Mouse (Mus musculus): Measurements from ENCODE around the gene Iars2. TPM values are rescaled to one million over a fixed set of nuclear protein-coding genes. Genes with fewer than 3 reads are reported as not detected.

Iars2 gene
- polyA plus RNA-seq, 1 experiment from 2014 or later, result 27.6 TPM

DNA sequence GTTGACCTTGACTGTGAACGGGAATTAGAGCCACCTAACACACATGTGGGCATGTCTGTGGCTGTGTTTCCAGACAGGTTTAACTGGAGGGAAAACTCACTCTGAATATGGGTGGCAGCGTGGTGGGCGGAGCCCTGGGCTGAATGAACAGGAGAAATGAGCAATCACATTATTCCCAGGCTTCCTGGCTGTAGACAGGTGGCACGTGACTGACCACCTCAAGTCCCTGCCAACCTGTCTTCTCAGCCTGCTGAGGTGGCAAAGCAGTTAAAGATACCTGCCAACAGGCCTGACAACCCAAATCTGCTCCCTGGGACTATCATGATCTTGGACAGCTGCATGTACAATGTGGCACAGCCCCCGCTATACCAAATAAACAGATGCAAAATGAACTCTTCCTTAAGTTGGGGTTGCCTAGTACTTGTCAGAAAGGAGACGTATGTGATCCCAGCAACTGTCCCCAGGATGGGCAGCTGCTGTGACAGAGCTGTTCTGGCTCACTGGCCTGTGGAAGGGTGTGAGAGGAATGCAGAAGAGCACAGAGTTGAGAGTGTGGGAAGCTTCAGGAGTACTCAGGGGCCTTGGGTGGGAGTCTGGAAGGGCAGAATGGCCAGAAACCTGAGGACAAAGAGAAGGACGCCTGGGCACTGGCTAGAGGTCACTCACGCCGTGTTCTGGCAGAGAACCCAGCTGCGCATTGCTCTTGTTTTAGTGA lies 36.4 kb downstream of the Iars2 start:
- no peaks in the 10 kb centered on the region for H3K4me1 ChIP-seq
- no peak overlapping the region for H3K4me3 ChIP-seq
- no peaks in the 10 kb centered on the region for H3K9me3 ChIP-seq
- no peak overlapping the region for H3K9ac ChIP-seq
- no peak for ATAC-seq (ENCODE audit: insufficient number of reproducible peaks, low FRiP score, low TSS enrichment, low read depth)
- peaks cover 76% of the 10 kb centered on the region for H3K36me3 ChIP-seq
- no peak overlapping the region for H3K27ac ChIP-seq
- WGBS, result 92% methylated on average over 10 of the region's 10 CpGs
- no peak overlapping the region for H3K4me2 ChIP-seq
- H3K27me3 ChIP-seq, result no peaks in the 10 kb centered on the region

DNA sequence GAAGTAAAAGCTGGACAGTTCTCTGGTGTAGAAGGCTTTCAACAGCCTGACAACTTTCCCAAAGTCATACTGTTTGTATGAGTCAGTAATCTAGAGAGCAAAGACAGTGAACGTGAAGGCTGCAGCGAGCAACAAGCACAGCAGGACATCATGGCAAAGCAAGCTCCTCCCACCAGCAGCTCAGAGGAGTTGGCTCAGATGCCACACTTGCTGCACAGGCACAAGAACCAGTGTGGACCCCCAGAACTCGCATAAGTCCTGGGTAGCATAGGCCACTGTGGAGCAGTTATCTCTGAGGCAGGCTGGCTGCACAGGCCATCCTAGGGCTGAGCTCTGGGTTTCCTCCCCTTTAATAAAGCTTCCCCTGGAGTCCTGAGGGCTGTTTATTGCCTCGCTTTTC lies 37.9 kb downstream of the Iars2 start:
- Histone ChIP-seq H3K27me3 (no peaks in the 10 kb centered on the region), H3K4me1 (no peaks in the 10 kb centered on the region), H3K36me3 (peaks cover 74% of the 10 kb centered on the region), H3K9me3 (no peaks in the 10 kb centered on the region), H3K4me3 (no peak overlapping the region), H3K4me2 (no peak overlapping the region), H3K9ac (no peak overlapping the region), H3K27ac (no peak overlapping the region)
- no peak for ATAC-seq (ENCODE audit: insufficient number of reproducible peaks, low FRiP score, low TSS enrichment, low read depth)
- 63% methylated on average over 4 of the region's 4 CpGs for WGBS

DNA sequence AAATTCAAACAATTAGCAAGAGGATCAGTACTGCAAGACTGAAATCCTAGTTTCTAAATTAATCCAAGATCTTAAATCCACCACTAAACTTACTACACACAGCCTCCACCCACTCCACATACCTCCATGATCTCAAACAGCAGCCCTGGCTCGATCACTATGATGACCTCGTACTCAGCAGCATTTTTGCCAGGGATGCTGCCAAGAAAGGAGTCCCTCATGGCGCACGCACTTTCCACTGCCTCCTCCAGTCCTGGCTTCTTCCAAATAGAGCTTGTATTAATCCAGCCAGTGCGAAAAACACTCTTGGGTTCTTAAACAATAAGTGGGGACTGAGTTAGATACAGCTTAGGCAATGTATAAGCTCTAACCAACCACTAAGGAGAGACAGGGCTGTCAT lies 40.0 kb downstream of the Iars2 start:
- peaks cover 74% of the 10 kb centered on the region for H3K36me3 ChIP-seq
- peak; percentile 76 for ATAC-seq (ENCODE audit: insufficient number of reproducible peaks, low FRiP score, low TSS enrichment, low read depth)
- WGBS, result 52% methylated on average over 5 of the region's 5 CpGs
- H3K4me2 ChIP-seq, result no peak overlapping the region
- H3K27ac ChIP-seq, result no peak overlapping the region; the same call in 1 of the 2 replicates
- H3K4me3 ChIP-seq, result no peak overlapping the region
- no peaks in the 10 kb centered on the region for H3K27me3 ChIP-seq
- H3K9ac ChIP-seq, result no peak overlapping the region
- no peaks in the 10 kb centered on the region for H3K9me3 ChIP-seq
- peaks cover 6% of the 10 kb centered on the region; the same call in 1 of the 2 replicates for H3K4me1 ChIP-seq

DNA sequence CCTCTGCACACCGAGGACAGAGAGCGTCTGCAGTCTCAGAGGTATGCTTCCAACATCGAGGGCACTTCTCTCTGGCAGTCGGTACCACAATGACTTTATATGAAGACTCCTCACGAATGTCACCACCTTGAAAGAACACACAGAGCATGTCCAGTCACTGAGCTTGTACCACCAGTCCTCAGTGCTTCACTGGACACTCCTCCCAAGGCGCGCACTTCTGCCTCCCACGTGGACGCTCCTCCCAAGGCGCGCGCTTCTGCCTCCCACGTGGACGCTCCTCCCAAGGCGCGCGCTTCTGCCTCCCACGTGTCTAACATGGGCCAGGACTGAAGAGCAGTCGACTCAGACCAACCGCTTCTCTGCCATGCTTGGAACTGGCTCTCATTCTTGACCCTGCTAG lies 42.1 kb downstream of the Iars2 start:
- Histone ChIP-seq H3K9me3 (no peaks in the 10 kb centered on the region), H3K9ac (no peak overlapping the region), H3K27ac (no peak overlapping the region), H3K4me3 (no peak overlapping the region), H3K4me1 (peaks cover 6% of the 10 kb centered on the region; the same call in 1 of the 2 replicates), H3K36me3 (peaks cover 72% of the 10 kb centered on the region), H3K4me2 (no peak overlapping the region), H3K27me3 (no peaks in the 10 kb centered on the region)
- WGBS, result 95% methylated on average over 20 of the region's 20 CpGs
- ATAC-seq (ENCODE audit: insufficient number of reproducible peaks, low FRiP score, low TSS enrichment, low read depth), result no peak

DNA sequence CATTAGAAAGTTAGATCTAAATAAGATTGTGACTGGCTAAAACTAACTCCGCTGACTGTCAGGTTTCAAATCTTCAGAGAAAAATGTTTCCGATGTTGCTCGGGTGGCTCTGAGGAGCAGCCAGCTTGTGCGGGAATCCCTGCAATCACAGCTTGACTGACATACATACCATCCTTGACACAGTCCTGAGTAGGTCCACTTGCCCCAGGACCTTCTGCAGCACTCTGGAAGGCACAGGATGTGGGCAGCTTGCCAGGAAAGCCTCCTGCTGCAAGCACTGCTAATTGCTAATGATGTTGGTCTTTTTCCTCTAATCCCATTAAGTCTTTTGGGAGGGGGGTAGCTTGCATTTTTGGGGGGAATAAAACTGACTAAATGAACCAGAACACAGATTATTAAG lies 44.0 kb downstream of the Iars2 start:
- no peaks in the 10 kb centered on the region for H3K9me3 ChIP-seq
- H3K36me3 ChIP-seq, result peaks cover 72% of the 10 kb centered on the region
- 68% methylated on average over 4 of the region's 4 CpGs for WGBS
- H3K9ac ChIP-seq, result no peak overlapping the region
- no peaks in the 10 kb centered on the region for H3K27me3 ChIP-seq
- H3K4me1 ChIP-seq, result peaks cover 6% of the 10 kb centered on the region; the same call in 1 of the 2 replicates
- H3K27ac ChIP-seq, result no peak overlapping the region; the same call in 1 of the 2 replicates
- H3K4me2 ChIP-seq, result no peak overlapping the region
- no peak overlapping the region for H3K4me3 ChIP-seq
- no peak for ATAC-seq (ENCODE audit: insufficient number of reproducible peaks, low FRiP score, low TSS enrichment, low read depth)

DNA sequence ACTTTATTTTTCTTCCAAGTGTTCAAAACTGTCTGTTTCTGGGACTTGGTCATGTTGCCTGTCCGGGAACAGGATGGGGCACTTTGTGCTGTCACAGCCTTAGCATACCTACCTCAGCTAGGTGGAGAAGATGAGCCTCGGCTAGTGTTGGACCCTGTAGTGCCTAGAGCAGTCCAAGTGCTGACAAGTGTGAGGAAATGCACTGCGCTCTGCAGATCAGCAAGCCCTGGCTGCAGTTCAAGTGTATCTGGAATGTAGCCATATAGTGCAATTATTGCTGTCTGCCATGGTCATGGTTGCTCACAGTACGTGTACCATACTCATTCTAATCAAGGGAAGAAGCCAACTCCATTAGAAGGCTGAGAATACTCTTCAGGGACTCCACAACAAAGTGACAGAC lies 44.5 kb downstream of the Iars2 start:
- ATAC-seq (ENCODE audit: insufficient number of reproducible peaks, low FRiP score, low TSS enrichment, low read depth), result no peak
- Histone ChIP-seq H3K4me3 (no peak overlapping the region), H3K9ac (no peak overlapping the region), H3K27ac (no peak overlapping the region; the same call in 1 of the 2 replicates), H3K9me3 (no peaks in the 10 kb centered on the region), H3K27me3 (no peaks in the 10 kb centered on the region), H3K4me1 (peaks cover 6% of the 10 kb centered on the region; the same call in 1 of the 2 replicates), H3K4me2 (no peak overlapping the region), H3K36me3 (peaks cover 73% of the 10 kb centered on the region)
- 46% methylated on average over 4 of the region's 4 CpGs for WGBS

DNA sequence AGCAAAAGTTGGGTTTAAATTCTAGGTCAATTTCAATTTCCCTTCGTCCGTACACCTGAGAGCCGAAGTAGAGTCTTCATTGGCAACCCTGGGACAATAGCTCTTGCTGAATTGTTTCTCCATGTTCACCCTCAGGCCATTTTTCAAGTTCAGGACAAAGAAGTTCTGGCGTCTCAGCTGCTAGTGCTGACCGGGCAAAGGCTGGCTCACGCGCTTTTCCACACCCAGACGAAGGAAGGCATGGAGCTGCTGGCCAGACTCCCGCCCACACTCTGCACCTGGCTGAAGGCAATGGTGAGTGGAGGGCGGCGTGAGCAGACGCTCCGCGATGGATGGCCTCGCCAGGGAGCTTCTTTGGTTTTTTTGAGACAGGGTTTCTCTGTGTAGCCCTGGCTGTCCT lies 45.9 kb downstream of the Iars2 start:
- H3K27ac ChIP-seq, result no peak overlapping the region
- H3K27me3 ChIP-seq, result no peaks in the 10 kb centered on the region
- no peak overlapping the region for H3K4me2 ChIP-seq
- H3K9me3 ChIP-seq, result no peaks in the 10 kb centered on the region
- no peak for ATAC-seq (ENCODE audit: insufficient number of reproducible peaks, low FRiP score, low TSS enrichment, low read depth)
- H3K36me3 ChIP-seq, result peaks cover 88% of the 10 kb centered on the region
- 91% methylated on average over 15 of the region's 15 CpGs for WGBS
- no peak overlapping the region for H3K4me3 ChIP-seq
- H3K4me1 ChIP-seq, result peaks cover 6% of the 10 kb centered on the region; the same call in 1 of the 2 replicates
- no peak overlapping the region for H3K9ac ChIP-seq

DNA sequence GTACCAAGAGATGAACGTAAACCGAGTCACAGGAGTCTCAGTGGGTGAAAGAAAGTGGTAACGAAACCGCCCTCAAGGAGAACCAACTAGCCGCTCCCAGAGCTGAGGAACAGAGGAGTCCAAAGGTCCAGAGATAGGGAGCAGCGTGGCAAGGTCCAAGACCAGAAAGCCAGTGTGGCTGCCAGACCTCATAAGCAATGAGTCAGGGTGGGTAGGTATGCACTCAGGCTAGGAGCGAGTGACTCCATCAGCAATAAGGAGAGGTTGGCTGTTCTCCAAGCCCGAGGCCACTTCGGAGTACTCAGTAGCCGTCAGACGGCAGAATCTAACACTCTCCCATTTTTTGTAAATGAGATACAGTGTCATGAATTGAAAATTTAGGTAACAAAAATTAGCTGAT lies 46.4 kb downstream of the Iars2 start:
- H3K9ac ChIP-seq, result no peak overlapping the region
- H3K4me2 ChIP-seq, result no peak overlapping the region
- H3K4me1 ChIP-seq, result peaks cover 6% of the 10 kb centered on the region; the same call in 1 of the 2 replicates
- WGBS, result 90% methylated on average over 11 of the region's 11 CpGs
- peaks cover 91% of the 10 kb centered on the region for H3K36me3 ChIP-seq
- no peak overlapping the region for H3K27ac ChIP-seq
- no peak for ATAC-seq (ENCODE audit: insufficient number of reproducible peaks, low FRiP score, low TSS enrichment, low read depth)
- no peak overlapping the region for H3K4me3 ChIP-seq
- H3K9me3 ChIP-seq, result no peaks in the 10 kb centered on the region
- no peaks in the 10 kb centered on the region for H3K27me3 ChIP-seq

DNA sequence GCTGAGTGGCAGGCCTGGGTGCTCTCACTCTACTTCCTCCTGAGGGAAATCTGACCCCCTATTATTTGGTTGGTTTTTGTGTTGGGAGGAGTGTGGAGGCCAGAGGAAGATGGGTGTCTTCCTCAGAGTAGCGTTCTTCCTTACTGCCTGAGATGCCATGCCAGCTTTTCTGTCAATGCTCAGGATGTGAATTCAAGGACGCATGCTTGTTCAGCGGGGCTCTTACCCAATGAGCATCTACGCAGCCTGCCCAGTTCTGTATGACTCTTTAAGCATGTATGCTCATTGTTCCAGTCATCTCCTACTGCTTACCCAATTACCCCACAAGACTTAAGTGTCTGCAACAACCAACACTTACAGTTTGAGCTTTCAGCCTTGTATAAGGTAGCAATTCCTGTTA lies 48.6 kb downstream of the Iars2 start:
- no peak for ATAC-seq (ENCODE audit: insufficient number of reproducible peaks, low FRiP score, low TSS enrichment, low read depth)
- Histone ChIP-seq H3K27me3 (no peaks in the 10 kb centered on the region), H3K4me1 (peaks cover 6% of the 10 kb centered on the region; the same call in 1 of the 2 replicates), H3K9me3 (no peaks in the 10 kb centered on the region), H3K9ac (no peak overlapping the region), H3K27ac (no peak overlapping the region), H3K4me2 (no peak overlapping the region), H3K4me3 (no peak overlapping the region), H3K36me3 (peaks cover 92% of the 10 kb centered on the region)
- WGBS, result 96% methylated on average over 4 of the region's 4 CpGs

DNA sequence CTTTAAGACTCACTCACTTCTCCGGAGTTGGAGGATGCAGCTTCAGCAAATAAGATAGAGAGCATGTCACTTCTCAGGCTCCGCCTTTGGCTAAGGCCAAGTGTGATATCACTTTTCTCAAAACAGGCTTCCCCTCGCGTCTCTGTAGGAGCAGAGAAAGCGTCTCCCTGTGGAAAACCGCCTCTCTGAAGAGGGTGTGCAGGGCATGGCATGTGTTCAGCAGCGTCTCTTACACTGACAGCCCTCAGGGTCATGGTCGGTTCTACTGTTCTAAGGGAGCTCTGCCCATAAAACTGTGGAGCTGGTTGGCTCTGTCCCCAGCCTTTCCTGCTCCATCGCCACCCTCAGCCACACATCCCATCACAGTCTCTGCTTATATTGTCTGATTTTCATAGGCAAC lies 49.9 kb downstream of the Iars2 start:
- no peak overlapping the region for H3K9ac ChIP-seq
- H3K36me3 ChIP-seq, result peaks cover 92% of the 10 kb centered on the region
- no peak for ATAC-seq (ENCODE audit: insufficient number of reproducible peaks, low FRiP score, low TSS enrichment, low read depth)
- H3K27me3 ChIP-seq, result no peaks in the 10 kb centered on the region
- no peaks in the 10 kb centered on the region for H3K4me1 ChIP-seq
- no peaks in the 10 kb centered on the region for H3K9me3 ChIP-seq
- H3K27ac ChIP-seq, result no peak overlapping the region
- no peak overlapping the region for H3K4me2 ChIP-seq
- 82% methylated on average over 9 of the region's 9 CpGs for WGBS
- H3K4me3 ChIP-seq, result no peak overlapping the region

DNA sequence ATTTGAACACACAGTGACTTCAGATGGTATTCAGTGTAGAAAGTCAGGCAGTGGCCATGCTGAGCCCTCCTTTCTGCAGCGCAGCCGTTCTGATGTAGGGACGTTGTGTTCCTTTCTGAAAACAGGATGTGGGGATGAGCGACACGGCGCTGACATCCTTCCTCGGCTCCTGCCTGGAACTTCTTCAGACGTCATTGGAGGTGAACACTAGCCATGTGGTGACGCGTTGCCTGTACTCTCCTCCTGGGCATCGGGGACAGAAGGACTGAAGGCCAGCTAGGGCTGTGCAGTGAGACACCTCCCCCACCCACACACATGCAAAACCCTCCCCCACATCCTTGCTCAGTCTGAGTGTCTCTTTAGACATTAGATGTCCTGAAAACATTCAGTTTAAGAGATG lies 52.2 kb downstream of the Iars2 start:
- ATAC-seq (ENCODE audit: insufficient number of reproducible peaks, low FRiP score, low TSS enrichment, low read depth), result no peak
- Histone ChIP-seq H3K27ac (no peak overlapping the region), H3K4me3 (no peak overlapping the region), H3K27me3 (no peaks in the 10 kb centered on the region), H3K4me1 (no peaks in the 10 kb centered on the region), H3K9me3 (no peaks in the 10 kb centered on the region), H3K9ac (no peak overlapping the region), H3K4me2 (no peak overlapping the region), H3K36me3 (peaks cover 88% of the 10 kb centered on the region)
- WGBS, result 82% methylated on average over 11 of the region's 11 CpGs

DNA sequence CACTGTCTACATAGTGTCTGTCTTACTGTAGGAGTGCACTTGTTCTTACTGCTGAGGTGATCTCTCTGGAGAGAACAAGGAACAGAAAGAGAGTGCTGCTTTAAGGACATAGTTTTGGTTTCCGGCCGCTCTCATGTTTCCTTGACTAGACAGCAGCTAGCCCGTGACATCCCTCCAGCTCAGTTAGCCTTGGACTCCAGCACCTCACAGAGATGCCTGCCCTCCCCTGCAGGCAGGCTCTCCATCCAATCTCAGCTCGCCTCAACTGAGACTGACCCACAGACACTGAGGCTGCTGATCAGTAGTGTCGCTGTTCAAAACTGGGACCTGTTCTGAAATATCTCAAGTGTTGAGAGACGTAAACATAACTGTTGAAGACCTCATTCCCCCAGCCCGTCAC lies 53.2 kb downstream of the Iars2 start:
- 89% methylated on average over 7 of the region's 7 CpGs for WGBS
- Histone ChIP-seq H3K27me3 (no peaks in the 10 kb centered on the region), H3K4me1 (no peaks in the 10 kb centered on the region), H3K36me3 (peaks cover 89% of the 10 kb centered on the region), H3K9ac (no peak overlapping the region), H3K4me3 (no peak overlapping the region), H3K27ac (no peak overlapping the region; the same call in 1 of the 2 replicates), H3K9me3 (no peaks in the 10 kb centered on the region), H3K4me2 (no peak overlapping the region)
- no peak for ATAC-seq (ENCODE audit: insufficient number of reproducible peaks, low FRiP score, low TSS enrichment, low read depth)

Measured in limb, embryonic 15.5 days (tissue).